Mouse (Mus musculus): ENCODE data around the gene Nfkbil1.

Gene Nfkbil1
- long read RNA-seq, experiment 1, partial matches to known transcripts, result 1 of 4 reads
- long read RNA-seq, experiment 1, other reads (novel, unspliced or antisense), result 0 of 4 reads
- long read RNA-seq, experiment 2, partial matches to known transcripts, result 1 of 1 reads
- long read RNA-seq, experiment 2, other reads (novel, unspliced or antisense), result 0 of 1 reads

DNA sequence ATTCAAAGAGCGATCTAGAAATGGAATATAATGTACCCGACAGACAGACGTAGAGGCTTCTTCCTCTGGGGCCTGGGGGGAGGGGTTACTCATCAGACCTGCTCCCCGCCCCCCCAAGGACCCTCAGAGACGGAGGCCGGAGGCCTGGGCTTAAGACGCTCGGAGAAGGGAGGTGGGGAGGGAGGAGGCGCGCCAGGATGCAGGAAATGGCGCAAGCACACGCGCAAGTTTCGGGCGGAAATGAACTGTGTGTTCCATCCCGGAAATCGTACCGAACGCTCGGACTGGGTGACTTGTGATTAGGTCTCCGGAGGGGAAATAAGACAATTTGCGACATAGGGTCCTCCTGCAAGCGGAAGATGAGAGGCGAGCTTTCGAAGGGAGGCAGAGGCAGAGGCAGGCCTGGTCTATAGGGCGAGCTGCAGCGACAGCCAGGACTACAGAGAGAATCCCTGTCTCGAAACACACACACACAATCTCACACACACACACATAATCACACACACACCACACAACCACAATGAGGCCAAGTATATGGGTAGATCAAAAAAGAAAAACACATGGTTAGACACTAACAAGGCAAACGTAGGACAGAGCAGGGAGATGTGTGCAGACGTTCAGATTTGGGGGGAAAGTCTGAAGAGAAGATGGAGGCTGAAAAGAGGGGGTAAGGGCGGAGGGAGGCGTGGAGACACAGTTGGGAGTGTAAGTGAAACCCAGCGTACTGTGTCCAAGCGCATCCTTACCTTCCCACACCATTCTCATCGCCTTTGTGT, at the start of gene Nfkbil1:
Gene Nfkbil1 (minus strand): TSS at position 179 of the 776 bp plus-strand sequence.
- intact Hi-C loops (cut with DNase I), result loop anchor here (10.0 kb wide), 1 partner anchor 211 kb away; the partner anchor contains the start of gene Sapcd1

DNA sequence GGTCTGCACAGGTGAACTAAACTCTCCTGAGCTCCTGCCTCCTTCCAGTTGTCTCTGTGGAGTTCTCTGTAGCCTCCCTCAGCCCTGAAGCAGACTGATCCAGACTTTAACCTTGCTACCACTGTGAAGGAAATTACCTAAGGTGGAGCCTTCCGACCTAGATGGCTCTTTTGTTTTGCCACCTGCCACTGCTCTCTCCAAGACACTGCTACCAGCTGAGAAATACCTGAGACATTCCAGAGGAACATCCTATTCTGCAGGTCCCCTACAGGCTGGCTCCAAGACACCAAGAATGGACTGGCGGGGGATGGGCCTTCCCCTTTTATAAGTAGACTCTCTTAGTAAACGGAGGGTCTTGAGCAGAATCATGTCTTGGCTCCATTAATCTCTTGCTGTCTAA, 44.7 kb upstream of the Nfkbil1 start:
- intact Hi-C loops (cut with DNase I), result no loop called here

- intact Hi-C loops (cut with DNase I), result no loop called here
Measured at GRCm38 (mm10) chr17:35278957-35279688, 43.5 kb upstream of the Nfkbil1 start.

GRCm38 (mm10) chr17:35278049-35278448, 42.5 kb upstream of the Nfkbil1 start:
- intact Hi-C loops (cut with DNase I), result no loop called here

GRCm38 (mm10) chr17:35276304-35276864, 40.8 kb upstream of the Nfkbil1 start:
- intact Hi-C loops (cut with DNase I), result no loop called here

GRCm38 (mm10) chr17:35274770-35275169, 39.2 kb upstream of the Nfkbil1 start:
- intact Hi-C loops (cut with DNase I), result loop anchor here (2.0 kb wide), 1 partner anchor 16 kb away; no protein-coding TSS in a partner anchor

- intact Hi-C loops (cut with DNase I), result no loop called here
Measured at GRCm38 (mm10) chr17:35272249-35272648, 36.7 kb upstream of the Nfkbil1 start.

DNA sequence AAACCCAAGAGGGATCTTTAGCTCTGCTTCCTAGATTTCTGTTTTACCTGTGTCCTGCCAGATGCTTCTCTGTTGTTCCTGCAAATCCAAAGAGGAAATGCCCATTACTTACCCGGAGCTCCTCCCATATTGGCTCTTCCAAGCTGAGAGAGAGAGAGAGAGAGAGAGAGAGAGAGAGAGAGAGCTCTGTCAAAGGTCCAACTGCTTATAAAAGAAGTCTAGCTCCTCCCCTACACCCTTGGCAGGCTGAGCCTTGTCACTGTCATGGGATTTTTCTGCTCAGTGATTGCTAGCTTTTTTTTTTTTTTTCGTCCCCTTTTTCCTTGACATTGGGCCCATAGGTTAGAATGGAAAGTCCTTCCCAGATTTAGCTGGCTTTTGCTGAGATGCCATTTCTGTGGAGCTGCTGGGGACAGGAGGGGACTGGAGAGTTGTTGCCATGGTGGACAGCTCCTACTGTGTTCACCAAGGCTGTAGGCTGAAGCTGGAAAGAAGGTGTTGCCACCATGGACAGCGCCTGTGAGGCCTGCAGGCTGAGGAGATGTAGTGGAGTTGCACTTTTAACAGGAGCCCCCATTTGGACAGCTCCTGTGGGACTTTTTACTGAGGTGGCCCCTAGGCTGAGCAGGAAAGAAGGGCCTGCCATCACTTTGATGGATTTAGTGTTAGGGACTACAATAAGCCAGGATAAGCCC, 34.2 kb upstream of the Nfkbil1 start:
- intact Hi-C loops (cut with DNase I), result loop anchor here (1.0 to 2.0 kb wide), 2 partner anchors 1274 to 1297 kb away; no protein-coding TSS in a partner anchor

- intact Hi-C loops (cut with DNase I), result no loop called here
Measured at GRCm38 (mm10) chr17:35267399-35268086, 32.0 kb upstream of the Nfkbil1 start.

GRCm38 (mm10) chr17:35263523-35263883, 27.9 kb upstream of the Nfkbil1 start:
- intact Hi-C loops (cut with DNase I), result no loop called here

DNA sequence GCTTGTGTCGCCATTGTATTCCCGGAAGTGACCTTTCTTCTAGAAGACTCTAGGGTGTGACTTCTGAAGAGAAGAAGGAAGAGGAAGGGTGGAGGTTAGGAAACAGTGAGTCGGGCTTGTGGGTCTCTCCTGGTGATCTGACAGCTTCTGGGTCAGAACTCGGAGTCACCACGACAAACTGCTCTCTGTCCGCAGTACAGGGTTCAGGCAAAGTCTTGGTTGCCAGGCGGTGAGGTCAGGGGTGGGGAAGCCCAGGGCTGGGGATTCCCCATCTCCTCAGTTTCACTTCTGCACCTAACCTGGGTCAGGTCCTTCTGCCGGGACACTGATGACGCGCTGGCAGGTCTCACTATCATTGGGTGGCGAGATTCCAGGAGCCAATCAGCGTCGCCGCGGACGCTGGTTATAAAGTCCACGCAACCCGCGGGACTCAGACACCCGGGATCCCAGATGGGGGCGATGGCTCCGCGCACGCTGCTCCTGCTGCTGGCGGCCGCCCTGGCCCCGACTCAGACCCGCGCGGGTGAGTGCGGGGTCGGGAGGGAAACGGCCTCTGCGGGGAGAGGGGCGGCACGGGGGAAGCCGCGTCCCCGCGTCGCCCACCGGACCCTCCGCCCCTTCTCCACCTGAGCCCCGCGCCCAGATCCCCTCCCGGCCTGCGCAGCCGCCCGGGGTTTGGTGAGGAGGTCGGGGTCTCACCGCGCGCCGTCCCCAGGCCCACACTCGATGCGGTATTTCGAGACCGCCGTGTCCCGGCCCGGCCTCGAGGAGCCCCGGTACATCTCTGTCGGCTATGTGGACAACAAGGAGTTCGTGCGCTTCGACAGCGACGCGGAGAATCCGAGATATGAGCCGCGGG, 27.3 kb upstream of the Nfkbil1 start, which contains the start of gene H2-D1:
Gene H2-D1 (plus strand): TSS at position 67 of the 859 bp plus-strand sequence.
- intact Hi-C loops (cut with DNase I), result no loop called here

- intact Hi-C loops (cut with DNase I), result no loop called here
Measured at GRCm38 (mm10) chr17:35261651-35262050, 26.1 kb upstream of the Nfkbil1 start.

DNA sequence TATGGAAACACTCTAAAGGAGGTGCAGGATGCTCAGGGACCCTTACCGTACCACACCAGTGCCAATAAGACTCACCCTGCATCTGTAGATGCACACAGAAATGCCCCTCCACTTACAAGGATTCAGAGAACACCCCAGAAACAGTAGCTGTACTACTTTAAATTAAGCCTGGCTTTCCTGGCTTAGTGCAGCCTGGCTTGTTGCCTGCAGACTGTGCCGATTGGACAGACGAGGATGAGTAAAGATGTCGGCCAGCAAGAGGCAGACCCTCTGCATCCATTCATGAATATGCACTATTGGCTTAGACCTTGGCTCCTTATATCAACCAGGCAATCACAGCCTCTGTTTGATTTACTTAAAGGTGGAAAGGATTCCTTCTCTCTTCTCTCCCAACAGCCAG, 24.0 kb upstream of the Nfkbil1 start:
- intact Hi-C loops (cut with DNase I), result loop anchor here (2.0 kb wide), 1 partner anchor 15 kb away; no protein-coding TSS in a partner anchor

DNA sequence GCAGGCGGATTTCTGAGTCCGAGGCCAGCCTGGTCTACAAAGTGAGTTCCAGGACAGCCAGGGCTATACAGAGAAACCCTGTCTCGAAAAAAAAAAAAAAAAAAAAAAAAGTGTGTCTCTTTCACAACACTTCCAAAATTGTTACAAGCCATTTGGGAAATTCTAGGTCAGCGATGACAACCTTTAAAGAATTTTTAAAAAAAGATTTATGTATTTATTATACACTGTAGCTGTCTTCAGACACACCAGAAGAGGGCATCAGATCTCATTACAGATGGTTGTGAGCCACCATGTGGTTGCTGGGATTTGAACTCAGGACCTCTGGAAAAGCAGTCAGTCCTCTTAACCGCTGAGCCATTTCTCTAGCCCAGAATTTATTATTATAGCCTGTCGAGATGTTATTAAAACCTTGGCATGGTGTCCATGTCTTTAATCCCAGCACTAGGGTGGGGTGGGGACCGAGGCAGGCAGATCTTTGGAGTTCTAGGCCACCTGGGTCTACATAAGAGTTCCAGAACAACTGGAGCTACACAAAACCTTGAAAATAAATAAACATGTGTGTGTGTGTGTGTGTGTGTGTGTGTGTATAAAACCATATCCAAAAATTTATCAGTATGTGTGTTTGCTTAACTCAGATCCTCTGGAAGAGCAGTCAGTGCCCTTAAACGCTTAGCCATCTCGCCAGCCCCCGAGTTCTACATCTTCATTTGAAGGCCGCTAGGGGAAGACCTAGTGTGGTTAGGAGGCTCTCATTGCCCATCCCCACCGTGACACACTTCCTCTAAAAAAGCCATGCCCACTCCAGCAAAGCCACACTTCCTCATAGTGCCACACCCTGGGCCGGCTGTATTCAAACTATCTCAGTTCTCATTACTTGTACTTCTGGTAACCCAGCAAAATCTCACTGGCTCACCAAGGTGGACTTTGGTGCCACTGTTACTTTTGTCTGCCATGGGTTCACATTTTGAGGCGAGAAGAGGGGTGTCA, 23.2 kb upstream of the Nfkbil1 start:
- intact Hi-C loops (cut with DNase I), result loop anchor here (2.0 kb wide), 1 partner anchor 16 kb away; no protein-coding TSS in a partner anchor

GRCm38 (mm10) chr17:35257824-35258491, 22.4 kb upstream of the Nfkbil1 start:
- intact Hi-C loops (cut with DNase I), result loop anchor here (2.0 kb wide), 1 partner anchor 17 kb away; no protein-coding TSS in a partner anchor

GRCm38 (mm10) chr17:35257378-35257777, 21.8 kb upstream of the Nfkbil1 start:
- intact Hi-C loops (cut with DNase I), result no loop called here

DNA sequence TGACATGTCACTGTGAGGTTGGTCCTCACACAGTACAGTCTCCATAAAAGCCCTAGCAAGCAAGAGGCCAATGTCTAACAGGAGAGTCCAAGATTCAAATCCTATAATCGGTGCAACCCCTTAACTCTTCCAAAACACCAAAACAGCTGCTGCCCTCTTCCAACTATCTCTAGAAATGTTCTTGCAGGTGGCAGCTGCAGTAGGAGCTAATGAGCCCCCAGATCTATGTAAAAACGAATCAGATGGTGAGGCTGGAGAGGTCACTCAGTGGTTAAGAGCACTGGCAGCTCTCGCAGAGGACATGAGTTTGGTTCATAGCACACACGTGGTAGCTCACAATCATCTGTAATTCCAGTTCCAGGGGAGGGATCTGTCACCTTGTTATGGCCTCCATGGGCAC, 20.1 kb upstream of the Nfkbil1 start:
- intact Hi-C loops (cut with DNase I), result no loop called here
